Mouse (Mus musculus): ENCODE measurements at regions not wholly inside any gene's neighbourhood (a gene's known extent, or its start where the extent isn't known, plus 50 kb on each side); places are given as distances from the start of the nearest gene placed in this dataset.
"Not testable (repeated sequence)": the region's sequence is repeated elsewhere in the genome, so short reads cannot be mapped to it uniquely, and the experiment has no call there.

DNA sequence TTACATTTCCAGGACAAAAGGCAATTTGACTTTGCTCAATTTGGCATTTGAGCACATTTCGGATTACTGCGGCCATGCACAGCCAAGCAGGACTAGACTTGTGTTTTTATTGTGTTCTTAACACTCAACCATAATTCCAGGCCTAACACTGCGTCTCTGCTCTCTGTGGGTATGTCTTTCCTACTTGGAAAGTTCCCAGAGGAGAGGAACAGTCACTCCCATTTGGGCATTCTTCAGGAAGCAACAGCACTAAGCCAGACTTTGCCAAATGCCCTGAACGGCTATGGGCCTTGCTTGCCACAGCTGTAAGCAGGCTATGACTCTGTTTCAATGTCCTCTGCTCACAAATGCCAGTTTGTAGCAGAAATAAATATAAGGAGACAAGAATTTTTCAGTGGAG lies 56.5 kb upstream of the Pdk3 start:
- TF ChIP-seq CTCF (IDR thresholded peaks at IDR 0.05), result no peak
- POLR2A ChIA-PET, result no interaction called here
- H3K27me3 ChIP-seq, result peaks cover 12% of the 10 kb centered on the region
- ATAC-seq (no peak), DNase-seq (ENCODE audit: low read depth, low spot score) (no peak)
- in situ Hi-C loops (cut with MboI; ENCODE audit: low pct_unique_long_range_greater_than_20kb), result loop anchor here (25.0 kb wide), 1 partner anchor 601 kb away; the partner anchor contains the start of gene Arx
- CTCF ChIA-PET, result no interaction called here

DNA sequence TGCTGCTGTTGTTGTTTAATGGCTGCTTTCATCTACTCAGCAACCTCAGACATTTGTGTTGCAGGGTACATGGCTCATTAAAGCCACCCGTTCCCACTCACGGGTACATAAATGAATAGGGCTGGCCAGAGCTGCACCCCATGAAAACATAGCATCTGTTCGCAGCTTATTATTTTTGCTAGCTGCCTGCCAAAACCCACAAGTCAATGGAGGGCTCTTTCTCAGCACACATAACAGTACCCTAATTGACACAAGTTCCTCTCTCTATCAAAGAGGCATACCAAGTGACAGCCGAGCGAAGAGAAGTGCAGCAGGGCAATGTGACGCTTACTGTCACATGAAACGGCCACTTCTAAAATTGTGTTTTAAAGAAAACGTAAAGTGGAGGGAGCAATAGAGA lies 57.0 kb upstream of the Pdk3 start:
- CTCF ChIA-PET, result no interaction called here

DNA sequence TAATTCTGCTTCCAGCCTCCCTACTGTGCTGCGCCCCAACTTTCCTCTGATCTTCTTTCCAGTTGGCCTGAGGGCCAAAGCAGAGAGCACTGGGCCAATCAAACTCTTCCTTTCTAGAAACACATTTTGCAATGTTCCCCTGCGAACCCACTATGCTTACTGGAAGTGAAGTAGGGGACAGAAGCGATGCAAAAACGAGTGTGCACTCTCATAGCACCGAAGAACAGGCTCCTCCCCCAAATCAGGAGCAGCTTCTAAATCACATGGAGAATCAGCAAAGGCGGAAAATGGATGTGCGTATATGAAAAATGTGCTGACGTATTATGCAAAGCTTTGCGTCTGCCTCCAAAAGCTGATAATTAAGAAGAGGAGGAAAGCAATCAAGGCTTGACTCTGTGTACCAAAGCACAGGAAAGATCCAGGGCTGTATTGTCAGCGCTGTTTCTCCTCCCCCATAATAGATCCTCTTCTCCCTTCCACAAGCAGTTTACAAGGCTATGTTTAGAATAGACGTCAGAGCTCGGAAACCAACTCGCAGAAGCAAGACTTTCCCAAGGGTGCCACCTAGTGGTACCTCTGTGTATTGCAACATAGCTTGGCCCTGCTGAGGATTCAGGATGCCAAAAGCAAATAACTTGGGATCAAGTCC lies 57.5 kb upstream of the Pdk3 start:
- ATAC-seq (no peak), DNase-seq (ENCODE audit: low read depth, low spot score) (peak; percentile 10)
- TF ChIP-seq CTCF (IDR thresholded peaks at IDR 0.05), result peak; percentile 90
- ChIA-PET POLR2A (interaction anchor here (1.0 kb wide), 1 partner anchor 22 kb away, joined by 3 read pairs; no protein-coding TSS in a partner anchor), CTCF (interaction anchor here (1.0 to 1.5 kb wide), 2 partner anchors 11 to 93 kb away, joined by 3 read pairs; no protein-coding TSS in a partner anchor)
- peaks cover 12% of the 10 kb centered on the region for H3K27me3 ChIP-seq
- in situ Hi-C loops (cut with MboI; ENCODE audit: low pct_unique_long_range_greater_than_20kb), result loop anchor here (5.0 to 25.0 kb wide), 4 partner anchors 92 to 825 kb away; partner anchors contain the start of gene Arx

More for the DNA sequence above, 57.0 kb upstream of the Pdk3 start:
- POLR2A ChIA-PET, result interaction anchor here (1.0 kb wide), 1 partner anchor 22 kb away, joined by 3 read pairs; no protein-coding TSS in a partner anchor
- in situ Hi-C loops (cut with MboI; ENCODE audit: low pct_unique_long_range_greater_than_20kb), result loop anchor here (25.0 kb wide), 1 partner anchor 602 kb away; the partner anchor contains the start of gene Arx
- no peak for TF ChIP-seq CTCF (IDR thresholded peaks at IDR 0.05)
- ATAC-seq (no peak), DNase-seq (ENCODE audit: low read depth, low spot score) (no peak)
- H3K27me3 ChIP-seq, result peaks cover 12% of the 10 kb centered on the region

DNA sequence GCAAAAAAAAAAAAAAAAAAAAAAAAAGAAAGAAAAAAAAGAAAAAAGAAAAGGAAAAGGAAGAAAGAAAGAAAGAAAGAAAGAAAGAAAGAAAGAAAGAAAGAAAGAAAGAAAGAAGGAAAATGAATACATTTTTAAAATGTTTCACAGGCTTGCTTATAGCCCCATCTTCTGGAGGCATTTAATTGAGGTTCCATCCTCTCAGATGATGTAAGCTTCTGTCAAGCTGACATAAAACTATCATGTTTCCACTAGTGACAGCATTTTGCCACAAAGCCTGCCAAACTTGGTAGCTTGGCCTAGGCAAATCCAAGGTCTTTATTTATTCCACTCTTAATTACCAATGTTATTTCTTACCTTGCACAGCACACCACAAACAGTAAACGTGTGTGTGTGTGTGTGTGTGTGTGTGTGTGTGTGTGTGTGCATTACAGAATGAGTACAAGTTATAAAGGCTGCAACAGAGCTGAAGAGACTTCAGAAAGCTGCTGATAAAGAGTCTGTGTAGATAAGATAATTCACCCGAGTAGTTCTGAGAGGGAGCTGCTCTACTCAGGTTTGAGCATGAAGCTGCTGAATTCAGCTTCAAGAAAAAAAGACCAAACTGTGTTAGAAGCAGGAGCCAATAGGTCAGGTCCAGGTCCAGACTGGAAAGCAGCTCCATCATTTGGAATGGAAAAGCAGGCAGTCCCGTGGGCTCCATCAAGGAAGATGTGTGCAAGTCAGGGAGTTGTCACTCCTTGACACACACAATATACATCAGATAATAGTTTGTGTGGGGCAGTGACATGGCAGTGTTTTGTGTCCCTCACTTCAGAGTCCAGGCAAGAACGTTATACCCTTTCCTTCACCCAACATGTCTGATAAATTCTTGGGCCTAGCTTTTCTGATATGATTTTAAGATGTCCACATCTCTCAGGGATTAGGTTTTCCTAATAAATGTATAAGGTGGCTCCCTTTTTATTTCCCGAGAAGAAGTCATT lies 65.1 kb upstream of the Pdk3 start:
- ChIA-PET POLR2A (interaction anchor here (0.7 kb wide), 1 partner anchor 241 kb away, joined by 6 read pairs; no protein-coding TSS in a partner anchor), CTCF (interaction anchor here (1.0 to 2.4 kb wide), 2 partner anchors 12 to 14 kb away, joined by 3 to 9 read pairs; no protein-coding TSS in a partner anchor)
- ATAC-seq, result no peak
- in situ Hi-C loops (cut with MboI; ENCODE audit: low pct_unique_long_range_greater_than_20kb), result loop anchor here (10.0 to 25.0 kb wide), 3 partner anchors 342 to 832 kb away; partner anchors contain the start of gene Arx
- H3K27me3 ChIP-seq, result peaks cover 22% of the 10 kb centered on the region
- DNase-seq (ENCODE audit: low read depth, low spot score), result no peak
- no peak for TF ChIP-seq CTCF (IDR thresholded peaks at IDR 0.05)

DNA sequence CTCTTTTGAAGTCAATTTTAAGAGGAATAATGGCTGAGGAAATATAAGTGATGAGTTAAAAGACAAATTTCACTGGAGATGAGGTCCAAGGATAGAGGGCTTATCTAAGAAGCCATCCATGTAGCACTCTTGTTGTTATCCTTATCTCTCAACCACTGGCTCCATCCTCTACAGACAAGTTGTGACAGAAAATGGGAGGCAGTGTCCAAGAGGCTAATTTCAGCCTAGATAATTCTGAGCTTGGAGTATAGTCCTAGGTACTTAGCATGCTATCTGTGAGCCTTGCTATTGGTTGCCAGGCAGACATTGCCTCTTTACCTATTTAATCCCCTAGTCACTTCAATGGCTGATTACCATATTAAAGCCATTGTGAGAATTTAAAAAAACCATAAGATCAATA lies 65.2 kb upstream of the AU015836 start:
- ATAC-seq, result no peak
- H3K27me3 ChIP-seq, result peaks cover 56% of the 10 kb centered on the region
- no peak for DNase-seq (ENCODE audit: low read depth, low spot score)
- ChIA-PET CTCF (no interaction called here), POLR2A (interaction anchor here (1.0 kb wide), 1 partner anchor 84 kb away, joined by 4 read pairs; no protein-coding TSS in a partner anchor)
- no peak for TF ChIP-seq CTCF (IDR thresholded peaks at IDR 0.05)
- in situ Hi-C loops (cut with MboI; ENCODE audit: low pct_unique_long_range_greater_than_20kb), result no loop called here

DNA sequence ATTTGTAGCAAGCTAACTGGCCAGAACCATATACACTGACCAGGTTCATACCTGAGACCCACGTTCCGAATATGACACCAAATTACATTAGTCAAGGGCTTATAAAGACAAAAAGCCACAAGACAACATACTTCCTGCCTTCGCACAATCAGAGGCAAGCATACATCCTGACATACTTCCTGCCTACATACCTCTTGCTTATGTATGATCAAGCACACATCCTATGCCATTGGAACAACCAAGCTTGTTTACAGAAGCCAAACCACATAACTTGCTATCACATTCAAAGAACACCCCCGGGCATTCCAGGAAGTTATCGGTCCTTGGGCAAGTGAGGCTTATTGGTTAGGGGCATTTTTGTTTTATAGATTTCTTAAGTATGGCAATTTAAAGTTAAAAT lies 62.9 kb upstream of the AU015836 start:
- no peak for ATAC-seq
- ChIA-PET POLR2A (no interaction called here), CTCF (no interaction called here)
- peaks cover 58% of the 10 kb centered on the region for H3K27me3 ChIP-seq
- no peak for DNase-seq (ENCODE audit: low read depth, low spot score)
- in situ Hi-C loops (cut with MboI; ENCODE audit: low pct_unique_long_range_greater_than_20kb), result no loop called here
- TF ChIP-seq CTCF (IDR thresholded peaks at IDR 0.05), result no peak

DNA sequence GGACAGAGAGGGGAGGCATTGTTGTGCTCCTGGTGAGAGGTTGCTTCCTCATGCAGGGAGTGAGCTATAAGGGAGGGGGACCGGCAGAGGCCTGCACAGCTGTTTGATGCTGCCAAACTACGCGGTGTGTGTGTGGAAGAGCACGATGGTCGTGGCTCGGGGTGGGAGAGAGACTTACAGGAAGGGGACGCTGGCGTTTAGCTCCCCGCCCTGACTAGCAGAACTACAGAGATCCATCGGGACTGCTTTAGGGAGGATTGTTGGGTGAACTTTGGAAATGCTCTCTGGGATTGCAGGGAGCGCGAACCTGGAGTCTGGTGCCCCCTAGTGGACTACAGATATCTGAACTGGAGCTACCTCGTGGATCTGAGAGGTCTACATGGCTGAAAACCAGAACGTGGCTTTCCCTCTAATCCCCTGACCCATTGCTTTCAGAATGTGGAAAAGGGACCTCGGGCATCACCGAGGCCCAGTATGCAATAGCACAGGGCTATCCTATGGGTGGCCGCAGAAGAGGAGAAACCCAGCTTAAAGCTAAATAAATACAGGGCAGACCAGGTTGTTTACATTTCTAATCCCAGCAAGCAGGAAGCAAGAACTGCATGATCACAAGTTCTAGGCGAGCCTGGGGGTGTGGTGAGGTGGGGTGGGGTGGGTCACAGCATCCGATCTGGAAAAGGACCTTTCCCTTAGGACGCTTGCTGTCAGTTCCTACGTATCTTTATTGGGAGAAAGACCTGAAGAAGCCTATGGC lies 57.2 kb upstream of the AU015836 start:
- peak; percentile 67 for ATAC-seq
- H3K27me3 ChIP-seq, result peaks cover 40% of the 10 kb centered on the region
- POLR2A ChIA-PET, result interaction anchor here (1.4 kb wide), 1 partner anchor 22 kb away, joined by 3 read pairs; no protein-coding TSS in a partner anchor
- CTCF ChIA-PET, result interaction anchor here (0.8 to 1.8 kb wide), 13 partner anchors 9 to 132 kb away, joined by 3 to 9 read pairs (median 4); partner anchors contain the start of gene Pdk3
- DNase-seq (ENCODE audit: low read depth, low spot score), result no peak
- no peak for TF ChIP-seq CTCF (IDR thresholded peaks at IDR 0.05)
- in situ Hi-C loops (cut with MboI; ENCODE audit: low pct_unique_long_range_greater_than_20kb), result no loop called here

DNA sequence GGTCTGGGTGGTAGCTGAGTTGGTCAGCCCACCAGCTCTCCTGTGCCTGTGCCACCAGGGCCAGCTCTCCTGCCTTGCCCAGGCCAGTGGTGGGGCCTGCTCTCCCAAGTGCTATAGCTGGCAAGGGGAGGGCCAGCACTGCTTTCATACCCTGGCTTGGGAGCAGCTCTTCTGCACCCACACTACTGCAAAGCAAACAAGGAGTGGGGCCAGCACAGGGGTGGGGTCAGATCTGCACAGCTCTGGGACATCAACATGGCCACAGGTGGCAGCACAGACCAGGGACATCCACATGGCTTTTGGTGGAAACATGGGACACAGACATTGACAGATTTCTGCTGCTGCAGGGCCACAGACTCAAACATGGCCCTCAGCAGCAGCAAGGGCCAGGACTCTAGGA lies 52.9 kb upstream of the AU015836 start:
- in situ Hi-C loops (cut with MboI; ENCODE audit: low pct_unique_long_range_greater_than_20kb), result no loop called here
- ChIA-PET CTCF (no interaction called here), POLR2A (interaction anchor here (1.0 kb wide), 1 partner anchor 43 kb away, joined by 3 read pairs; no protein-coding TSS in a partner anchor)
- DNase-seq (ENCODE audit: low read depth, low spot score) (no peak), ATAC-seq (no peak)
- TF ChIP-seq CTCF (IDR thresholded peaks at IDR 0.05), result no peak
- H3K27me3 ChIP-seq, result peaks cover 39% of the 10 kb centered on the region

DNA sequence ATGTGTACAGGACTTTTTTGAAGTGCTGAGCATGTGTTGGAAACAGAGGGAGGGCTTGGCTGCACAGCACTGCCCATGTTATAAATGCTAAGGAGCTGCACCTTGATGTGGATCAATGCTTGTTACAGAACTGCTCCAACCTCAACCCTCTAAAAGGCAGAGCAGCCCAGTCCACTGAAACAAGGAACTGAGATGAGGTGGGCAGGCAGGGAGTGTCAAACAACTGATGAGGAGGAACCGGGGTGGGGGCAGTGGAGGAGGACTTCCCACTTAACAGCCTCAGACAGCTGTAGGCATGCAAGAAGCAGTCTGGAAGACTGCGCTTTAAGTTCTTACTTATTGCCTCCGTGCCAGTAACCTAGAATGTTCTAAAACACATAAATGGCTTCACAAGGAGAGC lies 51.1 kb upstream of the AU015836 start:
- DNase-seq (ENCODE audit: low read depth, low spot score); ATAC-seq; CTCF ChIA-PET; POLR2A ChIA-PET; in situ Hi-C loops (cut with MboI; ENCODE audit: low pct_unique_long_range_greater_than_20kb): not testable (repeated sequence)
- peaks cover 44% of the 10 kb centered on the region for H3K27me3 ChIP-seq
